Mouse (Mus musculus) C2C12 (cell line): ENCODE measurements around the gene Olfr593. TPM values are rescaled to one million over a fixed set of nuclear protein-coding genes. Genes with fewer than 3 reads are reported as not detected.
"Not testable (repeated sequence)": the region's sequence is repeated elsewhere in the genome, so short reads cannot be mapped to it uniquely, and the experiment has no call there.

Experiments
- H3K27me3 ChIP-seq: one replicate; pipeline ENCODE4 v1.6.1; 2011; ENCODE audit not compliant: control insufficient read depth, insufficient read depth, insufficient read length
- H3K36me3 ChIP-seq: one replicate; pipeline ENCODE4 v1.6.1; 2011; ENCODE audit not compliant: control insufficient read depth, insufficient read depth
- H3K4me3 ChIP-seq: one replicate; pipeline ENCODE4 v1.5.1; 2011; ENCODE audit warnings: mild to moderate bottlenecking, control low read depth; ENCODE audit not compliant: poor library complexity, insufficient read depth, severe bottlenecking
- H3K79me2 ChIP-seq: one replicate; pipeline ENCODE4 v1.6.1; 2011; ENCODE audit not compliant: control insufficient read depth, insufficient read depth
- H3K79me3 ChIP-seq: one replicate; pipeline ENCODE4 v1.6.1; 2011; ENCODE audit warnings: low read depth, control low read depth
- H3ac ChIP-seq: one replicate; pipeline ENCODE3; 2011; ENCODE audit warnings: low read depth; ENCODE audit not compliant: control insufficient read depth, insufficient read length
- CEBPB ChIP-seq: IDR thresholded peaks from one replicate; pipeline ENCODE4 v1.6.1; 2011; ENCODE audit warnings: low read depth, mild to moderate bottlenecking, control low read depth, moderate library complexity
- CTCF ChIP-seq: IDR thresholded peaks from one replicate; pipeline ENCODE4 v1.5.1; 2011; ENCODE audit not compliant: control insufficient read depth, insufficient read depth, insufficient read length
- FOSL1 ChIP-seq: IDR thresholded peaks from one replicate; pipeline ENCODE4 v1.8.0; 2011; ENCODE audit warnings: mild to moderate bottlenecking, low read length; ENCODE audit not compliant: poor library complexity, insufficient read depth, severe bottlenecking
- MAX ChIP-seq: IDR thresholded peaks from one replicate; pipeline ENCODE4 v1.6.1; 2011; ENCODE audit warnings: mild to moderate bottlenecking, control low read depth
- MYOD1 ChIP-seq: IDR thresholded peaks from one replicate; pipeline ENCODE4 v1.6.1; 2011; ENCODE audit warnings: low read depth; ENCODE audit not compliant: control insufficient read depth, insufficient read length
- MYOG ChIP-seq: IDR thresholded peaks from one replicate; pipeline ENCODE4 v1.6.1; 2011; ENCODE audit not compliant: control insufficient read depth, insufficient read length; ENCODE audit errors: extremely low read depth
- USF1 ChIP-seq: IDR thresholded peaks from one replicate; pipeline ENCODE4 v1.6.1; 2011; ENCODE audit warnings: low read depth, mild to moderate bottlenecking, control low read depth, moderate library complexity
- long read RNA-seq, 2 experiments: library from polyadenylated mRNA; unstranded; transcript quantifications; one replicate each; pipeline ENCODE4 v2.0.0; 2019 to 2020
- polyA plus RNA-seq: library from polyadenylated mRNA; unstranded; fragments of >200 nt; fragmentation: generic; extraction: Trizol; gene quantifications from one replicate; pipeline ENCODE4 v1.2.1, GENCODE M21; 2012; ENCODE audit warnings: missing spikeins

Gene Olfr593
- not detected for polyA plus RNA-seq
- long read RNA-seq, experiment 1 = 0 reads
- long read RNA-seq, experiment 2 = 0 reads

DNA sequence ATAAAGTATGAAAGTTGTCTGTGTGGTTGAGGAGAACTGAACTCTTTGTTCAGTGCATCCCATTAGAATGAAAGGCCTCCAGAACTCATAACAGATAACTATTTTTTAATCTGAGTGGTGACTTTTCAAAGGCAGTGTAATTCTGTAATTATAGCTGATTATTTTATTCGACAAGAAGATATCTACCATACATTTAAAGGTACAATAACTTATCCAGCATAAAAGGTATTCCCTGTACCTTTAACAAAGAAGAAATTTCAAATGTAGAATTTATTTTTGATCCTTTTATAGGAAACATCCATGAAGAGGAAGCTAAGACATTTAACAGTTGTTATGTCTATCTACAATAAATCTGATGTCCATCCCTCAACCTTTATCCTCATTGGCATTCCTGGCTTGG, at the start of gene Olfr593:
Olfr593 (plus strand) TSS at position 301 of the 400 bp plus-strand sequence.
- no peaks in the 10 kb centered on the region for H3K79me3 ChIP-seq
- TF ChIP-seq FOSL1 (no peak), MYOG (no peak), CTCF (no peak), MAX (no peak), USF1 (no peak), CEBPB (no peak), MYOD1 (no peak)
- no peak within 1 kb of the TSS for H3K4me3 ChIP-seq
- no peaks in the 10 kb centered on the region for H3K27me3 ChIP-seq
- H3K79me2 ChIP-seq = no peaks in the 10 kb centered on the region
- H3ac ChIP-seq = no peak within 1 kb of the TSS
- H3K36me3 ChIP-seq = no peaks in the 10 kb centered on the region

DNA sequence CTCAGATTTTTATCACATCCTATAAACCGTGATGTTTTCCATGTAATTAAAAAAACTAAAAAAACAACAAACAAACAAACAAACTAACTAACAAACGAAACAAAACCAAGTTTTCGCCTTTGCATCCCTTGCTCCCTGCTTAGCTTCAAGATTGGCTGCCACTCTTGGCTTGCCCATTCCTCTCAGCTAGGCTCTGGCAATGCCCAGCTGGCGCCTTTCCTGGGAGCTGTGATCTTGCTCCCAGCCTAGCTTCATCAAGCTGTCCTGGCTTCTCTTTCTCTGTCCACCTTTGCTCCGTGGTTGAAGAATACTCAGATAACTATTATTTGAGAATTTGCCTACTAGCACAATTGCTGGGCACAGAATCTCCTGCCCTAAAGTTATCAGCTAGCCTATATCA, 42.0 kb upstream of the Olfr593 start:
- H3K79me3 ChIP-seq = no peaks in the 10 kb centered on the region
- no peak overlapping the region for H3K4me3 ChIP-seq

DNA sequence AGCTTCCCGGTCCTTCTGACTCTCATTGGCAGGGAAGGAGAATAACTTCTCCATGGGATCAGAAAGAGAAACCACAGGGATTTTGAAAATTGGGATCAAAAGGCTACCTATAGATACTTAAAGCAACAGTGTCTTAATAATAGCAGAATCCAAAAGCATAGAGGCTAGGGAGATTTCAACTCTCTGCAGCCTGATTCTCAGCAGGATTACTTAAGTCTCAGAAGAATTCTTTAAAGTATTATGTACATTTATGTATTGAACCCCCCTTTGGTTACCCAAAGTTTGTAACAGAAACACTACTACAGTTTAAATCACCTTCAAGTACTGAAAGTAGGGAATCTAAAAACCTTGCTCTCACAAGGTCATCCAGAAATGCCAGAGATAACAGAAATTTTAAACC, 33.4 kb upstream of the Olfr593 start, which contains the start of gene Olfr591:
Olfr591 (minus strand) TSS at position 101 of the 400 bp plus-strand sequence.
- Histone ChIP-seq H3ac (no peak within 1 kb of the TSS), H3K27me3 (no peaks in the 10 kb centered on the region), H3K36me3 (no peaks in the 10 kb centered on the region), H3K79me2 (no peaks in the 10 kb centered on the region), H3K4me3 (no peak within 1 kb of the TSS), H3K79me3 (no peaks in the 10 kb centered on the region)
- TF ChIP-seq MAX (no peak), FOSL1 (no peak), USF1 (no peak), MYOD1 (no peak), MYOG (no peak), CEBPB (no peak), CTCF (no peak)

More for the DNA sequence above, 42.0 kb upstream of the Olfr593 start:
- Histone ChIP-seq H3K27me3 (no peaks in the 10 kb centered on the region), H3ac (no peak overlapping the region), H3K79me2 (no peaks in the 10 kb centered on the region), H3K36me3 (no peaks in the 10 kb centered on the region)
- TF ChIP-seq CTCF (no peak), MYOG (no peak), CEBPB (no peak), USF1 (no peak), MYOD1 (no peak), FOSL1 (no peak), MAX (no peak)

DNA sequence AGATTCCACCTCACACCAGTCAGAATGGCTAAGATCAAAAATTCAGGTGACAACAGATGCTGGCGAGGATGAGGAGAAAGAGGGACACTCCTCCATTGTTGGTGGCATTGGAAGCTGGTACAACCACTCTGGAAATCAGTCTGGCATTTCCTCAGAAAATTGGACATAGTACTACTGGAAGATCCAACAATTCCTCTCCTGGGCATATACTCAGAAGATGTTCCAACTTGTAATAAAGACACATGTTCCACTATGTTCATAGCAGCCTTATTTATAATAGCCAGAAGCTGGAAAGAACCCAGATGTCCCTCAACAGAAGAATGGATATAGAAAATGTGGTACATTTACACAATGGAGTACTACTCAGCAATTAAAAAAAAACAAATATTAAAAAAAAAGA, 27.2 kb upstream of the Olfr593 start, which contains the start of gene Olfr592:
Olfr592 (plus strand) TSS at position 301 of the 400 bp plus-strand sequence.
- H3K27me3 ChIP-seq, H3K4me3 ChIP-seq, H3K79me2 ChIP-seq, H3K79me3 ChIP-seq, H3K36me3 ChIP-seq, H3ac ChIP-seq: not testable (repeated sequence)

DNA sequence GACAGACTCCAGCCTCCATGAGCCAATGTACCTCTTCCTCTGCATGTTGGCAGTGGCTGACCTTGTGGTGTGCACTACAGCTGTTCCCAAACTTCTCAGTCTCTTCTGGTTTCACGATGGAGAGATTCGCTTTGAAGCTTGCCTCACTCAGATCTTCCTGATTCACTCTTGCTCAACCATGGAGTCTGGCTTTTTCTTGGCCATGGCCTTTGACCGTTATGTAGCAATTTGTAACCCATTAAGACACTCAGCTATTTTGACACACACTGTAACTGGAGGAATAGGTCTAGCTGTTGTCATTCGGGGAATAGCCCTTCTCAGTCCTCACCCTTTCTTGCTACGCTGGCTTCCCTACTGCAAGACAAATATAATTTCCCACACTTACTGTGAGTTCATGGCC, 388 bp downstream of the Olfr593 start:
- H3K79me2 ChIP-seq, H3ac ChIP-seq, H3K4me3 ChIP-seq, H3K27me3 ChIP-seq, H3K36me3 ChIP-seq, H3K79me3 ChIP-seq: not testable (repeated sequence)

DNA sequence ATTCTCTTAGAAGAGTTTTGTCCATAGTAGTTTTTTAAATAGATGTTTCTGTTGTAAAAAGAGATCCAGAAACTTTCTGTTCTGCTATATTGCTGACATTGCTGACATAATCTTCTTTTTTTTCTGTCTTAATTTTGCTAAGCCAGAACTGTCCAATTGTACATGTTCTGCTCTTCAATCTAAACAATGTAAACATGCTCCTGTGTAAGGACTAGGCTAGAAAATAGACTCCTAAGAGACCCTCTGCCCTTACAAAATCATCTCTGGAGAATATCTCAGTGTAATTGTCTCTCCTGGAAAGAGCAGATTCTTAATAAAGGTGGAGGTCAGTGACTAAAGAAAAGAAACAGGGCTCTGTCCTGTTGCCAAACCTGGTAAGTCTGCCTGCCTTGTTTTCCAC, 5.0 kb downstream of the Olfr593 start, which contains the start of gene Olfr594:
Olfr594 (plus strand) TSS at position 301 of the 400 bp plus-strand sequence.
- H3K36me3 ChIP-seq = no peaks in the 10 kb centered on the region
- no peak within 1 kb of the TSS for H3K4me3 ChIP-seq
- no peak within 1 kb of the TSS for H3ac ChIP-seq
- TF ChIP-seq USF1 = no peak
- no peak for TF ChIP-seq CTCF
- no peak for TF ChIP-seq CEBPB
- no peak for TF ChIP-seq MYOD1
- TF ChIP-seq MYOG = no peak
- no peak for TF ChIP-seq FOSL1
- no peak for TF ChIP-seq MAX
- H3K79me2 ChIP-seq = no peaks in the 10 kb centered on the region
- H3K27me3 ChIP-seq = no peaks in the 10 kb centered on the region
- no peaks in the 10 kb centered on the region for H3K79me3 ChIP-seq

DNA sequence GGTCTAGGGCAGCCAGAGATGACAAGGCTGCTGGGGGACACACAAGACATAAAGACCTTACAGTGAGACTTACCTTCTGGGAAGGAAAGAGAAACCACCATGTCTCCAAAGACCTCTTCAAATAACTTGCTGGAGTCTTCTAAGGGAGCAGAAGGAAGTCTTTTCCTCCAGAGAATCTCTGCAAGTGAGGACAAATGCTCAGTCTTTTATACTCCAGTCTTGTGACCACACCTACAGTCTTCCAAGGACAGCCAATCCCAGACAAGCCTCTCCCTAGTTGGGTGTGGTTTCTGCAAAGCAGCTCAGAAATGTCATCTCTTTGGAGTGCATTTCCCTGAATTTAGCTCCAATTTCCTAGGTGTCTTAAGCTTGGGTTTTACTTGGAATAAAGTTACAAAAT, 40.7 kb downstream of the Olfr593 start, which contains the start of gene Usp17ld:
Usp17ld (minus strand) TSS at position 101 of the 400 bp plus-strand sequence.
- H3K36me3 ChIP-seq, H3K79me2 ChIP-seq, H3ac ChIP-seq, H3K4me3 ChIP-seq, H3K27me3 ChIP-seq, H3K79me3 ChIP-seq: not testable (repeated sequence)
